In the genomic region with DNA sequence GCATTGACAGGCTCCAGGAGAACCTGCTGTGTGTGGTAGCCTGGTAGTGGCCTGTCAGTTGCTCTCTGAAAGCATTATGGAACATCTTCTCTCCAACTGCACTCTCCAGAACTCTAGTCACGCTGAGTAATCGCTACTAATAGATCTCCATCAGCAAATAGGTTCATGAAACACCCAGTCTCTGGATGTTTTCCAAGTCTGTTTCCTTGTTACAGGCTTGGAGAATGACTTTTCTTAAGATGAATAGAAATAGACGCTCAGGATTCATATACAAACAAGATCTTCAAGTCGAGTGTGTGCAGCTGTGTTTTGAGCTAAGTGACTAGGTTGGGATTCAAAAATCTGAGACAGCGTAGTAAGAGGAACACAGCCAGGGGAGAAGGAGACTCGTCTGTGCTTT, we compare ENCODE assay signal across 26 mouse cellular contexts.
A peak's percentile ranks its signal among the peaks of the same experiment; 100 is the strongest.
DNase-seq lines count a peak whose midpoint lies in the region; ATAC-seq and TF ChIP-seq lines count a peak whose summit lies in the region.
"Had no signal": no experiment of that assay in that cellular context is flagged by ENCODE, and none has a peak within 500 bp of the region (broad histone marks: within the 10 kb centered on the region; RNA-seq: fewer than 3 reads in every experiment).

No protein-coding gene starts in this region.

- H3K4me3 ChIP-seq in forebrain, embryonic 14.5 days (ENCODE audit: low read depth, low read length): no peak overlapping the region
- no peak overlapping the region for H3K4me3 ChIP-seq in forebrain, embryonic 11.5 days (ENCODE audit: low read depth, low read length)
- no peak overlapping the region for H3K4me3 ChIP-seq in lung, embryonic 14.5 days (ENCODE audit: low read depth, low read length)
- H3K4me3 ChIP-seq in midbrain, embryonic 11.5 days (ENCODE audit: low read depth, low read length): no peak overlapping the region
- H3K4me3 ChIP-seq in midbrain, postnatal 0 days (ENCODE audit: low read depth, low read length): no peak overlapping the region
- H3K4me3 ChIP-seq: embryonic facial prominence, embryonic 10.5 days; embryonic facial prominence, embryonic 13.5 days; erythroblast, embryonic 14.5 days; forebrain, embryonic 13.5 days; gastrocnemius, adult 2 months; hindbrain, embryonic 13.5 days had no signal

- no peak overlapping the region for H3K27ac ChIP-seq in forebrain, embryonic 14.5 days (ENCODE audit: low read depth, low read length)
- no peak overlapping the region for H3K27ac ChIP-seq in forebrain, embryonic 11.5 days (ENCODE audit: low read depth, low read length)
- no peak overlapping the region for H3K27ac ChIP-seq in lung, embryonic 14.5 days (ENCODE audit: low read depth)
- no peak overlapping the region for H3K27ac ChIP-seq in midbrain, embryonic 11.5 days (ENCODE audit: low read depth, low read length)
- H3K27ac ChIP-seq in midbrain, postnatal 0 days (ENCODE audit: low read depth, low read length): no peak overlapping the region
- H3K27ac ChIP-seq: embryonic facial prominence, embryonic 10.5 days; embryonic facial prominence, embryonic 13.5 days; forebrain, embryonic 13.5 days; gastrocnemius, adult 2 months; hindbrain, embryonic 13.5 days had no signal

- no peak for TF ChIP-seq CTCF in lung, embryonic 14.5 days (IDR thresholded peaks at IDR 0.05; ENCODE audit: low read depth)
- TF ChIP-seq CTCF in midbrain, postnatal 0 days (IDR thresholded peaks at IDR 0.05): no peak

- H3K4me1 ChIP-seq in forebrain, embryonic 14.5 days (ENCODE audit: control insufficient read depth, insufficient read depth, low read length): peaks cover 7% of the 10 kb centered on the region
- H3K4me1 ChIP-seq in forebrain, embryonic 11.5 days (replicated peaks; ENCODE audit: control insufficient read depth, insufficient read depth, low read length): peaks cover 3% of the 10 kb centered on the region
- H3K4me1 ChIP-seq in lung, embryonic 14.5 days (ENCODE audit: insufficient read depth): peaks cover 4% of the 10 kb centered on the region; the same call in 1 of the 2 replicates
- H3K4me1 ChIP-seq in midbrain, embryonic 11.5 days (ENCODE audit: control insufficient read depth, insufficient read depth, low read length): peaks cover 10% of the 10 kb centered on the region
- H3K4me1 ChIP-seq in midbrain, postnatal 0 days (ENCODE audit: insufficient read depth, low read length): peaks cover 2% of the 10 kb centered on the region; the same call in 1 of the 2 replicates

- 73% methylated on average over 6 of the region's 6 CpGs for WGBS in forebrain, embryonic 14.5 days
- 84% methylated on average over 6 of the region's 6 CpGs for WGBS in forebrain, embryonic 11.5 days
- 24% methylated on average over 6 of the region's 6 CpGs for WGBS in lung, embryonic 14.5 days
- WGBS in midbrain, embryonic 11.5 days: 87% methylated on average over 6 of the region's 6 CpGs
- 71% methylated on average over 6 of the region's 6 CpGs for WGBS in midbrain, postnatal 0 days

- H3K27me3 ChIP-seq in forebrain, embryonic 14.5 days (replicated peaks; ENCODE audit: control insufficient read depth, insufficient read depth, low read length): no peaks in the 10 kb centered on the region
- no peaks in the 10 kb centered on the region for H3K27me3 ChIP-seq in forebrain, embryonic 11.5 days (ENCODE audit: control insufficient read depth, insufficient read depth, low read length)
- H3K27me3 ChIP-seq in lung, embryonic 14.5 days (ENCODE audit: insufficient read depth, low read length): no peaks in the 10 kb centered on the region
- H3K27me3 ChIP-seq in midbrain, embryonic 11.5 days (ENCODE audit: control insufficient read depth, insufficient read depth, low read length): no peaks in the 10 kb centered on the region
- no peaks in the 10 kb centered on the region for H3K27me3 ChIP-seq in midbrain, postnatal 0 days (ENCODE audit: insufficient read depth, low read length)
- H3K27me3 ChIP-seq: CH12.LX; embryonic facial prominence, embryonic 13.5 days; forebrain, embryonic 13.5 days; hindbrain, embryonic 13.5 days had no signal

- H3K9ac ChIP-seq in forebrain, embryonic 14.5 days (ENCODE audit: low read length): no peak overlapping the region
- no peak overlapping the region for H3K9ac ChIP-seq in forebrain, embryonic 11.5 days (ENCODE audit: low read length)
- H3K9ac ChIP-seq in lung, embryonic 14.5 days: no peak overlapping the region
- no peak overlapping the region for H3K9ac ChIP-seq in midbrain, embryonic 11.5 days (ENCODE audit: low read length)
- H3K9ac ChIP-seq in midbrain, postnatal 0 days (replicated peaks; ENCODE audit: low read length, poor library complexity, severe bottlenecking): no peak overlapping the region
- H3K9ac ChIP-seq: embryonic facial prominence, embryonic 13.5 days; forebrain, embryonic 13.5 days; forebrain, postnatal 0 days; hindbrain, embryonic 13.5 days had no signal

- ATAC-seq in forebrain, embryonic 14.5 days: no peak
- ATAC-seq in forebrain, embryonic 11.5 days (replicated peaks; ENCODE audit: low FRiP score): no peak
- ATAC-seq in lung, embryonic 14.5 days (ENCODE audit: insufficient read depth): peak; percentile 58
- ATAC-seq in midbrain, embryonic 11.5 days (ENCODE audit: low FRiP score): no peak
- ATAC-seq in midbrain, postnatal 0 days (ENCODE audit: low FRiP score): no peak
- ATAC-seq: forebrain, embryonic 13.5 days; forebrain, postnatal 0 days; hindbrain, embryonic 16.5 days; inflammation-experienced regulatory T-cells, adult 6 months; Patski had no signal

- H3K9me3 ChIP-seq in forebrain, embryonic 14.5 days (replicated peaks; ENCODE audit: control insufficient read depth, low read length): no peaks in the 10 kb centered on the region
- H3K9me3 ChIP-seq in forebrain, embryonic 11.5 days (ENCODE audit: control insufficient read depth, low read length): no peaks in the 10 kb centered on the region
- no peaks in the 10 kb centered on the region for H3K9me3 ChIP-seq in lung, embryonic 14.5 days (ENCODE audit: low read depth, low read length)
- H3K9me3 ChIP-seq in midbrain, embryonic 11.5 days (ENCODE audit: control insufficient read depth, low read length): no peaks in the 10 kb centered on the region
- no peaks in the 10 kb centered on the region for H3K9me3 ChIP-seq in midbrain, postnatal 0 days (ENCODE audit: low read length)
- H3K9me3 ChIP-seq: embryonic facial prominence, embryonic 10.5 days; embryonic facial prominence, embryonic 13.5 days; forebrain, embryonic 13.5 days; G1E; hindbrain, embryonic 13.5 days had no signal

- H3K36me3 ChIP-seq in forebrain, embryonic 14.5 days (ENCODE audit: control insufficient read depth, insufficient read depth, low read length): 0 out of 2 replicates have a peak, but pooled peaks cover 2% of the 10 kb centered on the region
- H3K36me3 ChIP-seq in forebrain, embryonic 11.5 days (ENCODE audit: control insufficient read depth, insufficient read depth, low read length): no peaks in the 10 kb centered on the region
- no peaks in the 10 kb centered on the region for H3K36me3 ChIP-seq in lung, embryonic 14.5 days (ENCODE audit: insufficient read depth)
- no peaks in the 10 kb centered on the region for H3K36me3 ChIP-seq in midbrain, embryonic 11.5 days (ENCODE audit: control insufficient read depth, insufficient read depth, low read length)
- peaks cover 21% of the 10 kb centered on the region for H3K36me3 ChIP-seq in midbrain, postnatal 0 days (ENCODE audit: insufficient read depth, low read length)
- H3K36me3 ChIP-seq: embryonic facial prominence, embryonic 10.5 days; embryonic facial prominence, embryonic 13.5 days; G1E had no signal

- peak; percentile 35 for DNase-seq in forebrain, embryonic 14.5 days (ENCODE audit: low spot score)
- DNase-seq in forebrain, embryonic 11.5 days (ENCODE audit: low spot score): no peak
- DNase-seq in lung, embryonic 14.5 days: peak; percentile 84
- DNase-seq in lung, postnatal 4 days: no peak
- peak; percentile 28 for DNase-seq in midbrain, embryonic 11.5 days (ENCODE audit: low spot score, missing footprints)
- DNase-seq in midbrain, postnatal 0 days (ENCODE audit: low spot score): no peak
- DNase-seq: adrenal gland, postnatal 10 days; adrenal gland, postnatal 36 days; cerebellum, adult 11-12 months; cerebellum, adult 8-10 months; embryo, embryonic 11 days; forebrain, postnatal 0 days; gastrocnemius, adult 2 months; gastrocnemius, postnatal 14 days; heart, adult 11 months had no signal

- no peak overlapping the region for H3K4me2 ChIP-seq in forebrain, embryonic 14.5 days (ENCODE audit: low read length)
- no peak overlapping the region for H3K4me2 ChIP-seq in forebrain, embryonic 11.5 days (ENCODE audit: low read depth, low read length, severe bottlenecking)
- H3K4me2 ChIP-seq in lung, embryonic 14.5 days: no peak overlapping the region
- no peak overlapping the region for H3K4me2 ChIP-seq in midbrain, embryonic 11.5 days
- no peak overlapping the region for H3K4me2 ChIP-seq in midbrain, postnatal 0 days (ENCODE audit: low read depth, low read length, poor library complexity, severe bottlenecking)
- H3K4me2 ChIP-seq: embryonic facial prominence, embryonic 13.5 days; forebrain, embryonic 13.5 days; heart, embryonic 11.5 days; hindbrain, embryonic 13.5 days had no signal

Comparison
In these comparisons a context has a peak if more than half of its experiments do, and no peak if none do; other contexts are left out.
1. DNase-seq: peak in forebrain, embryonic 14.5 days (single experiment), lung, embryonic 14.5 days (single experiment) and midbrain, embryonic 11.5 days (single experiment); none in forebrain, embryonic 11.5 days (single experiment), lung, postnatal 4 days (0 of 2) and midbrain, postnatal 0 days (single experiment).